Mouse (Mus musculus): Measurements from ENCODE around the gene Kctd20.

Kctd20 gene

DNA sequence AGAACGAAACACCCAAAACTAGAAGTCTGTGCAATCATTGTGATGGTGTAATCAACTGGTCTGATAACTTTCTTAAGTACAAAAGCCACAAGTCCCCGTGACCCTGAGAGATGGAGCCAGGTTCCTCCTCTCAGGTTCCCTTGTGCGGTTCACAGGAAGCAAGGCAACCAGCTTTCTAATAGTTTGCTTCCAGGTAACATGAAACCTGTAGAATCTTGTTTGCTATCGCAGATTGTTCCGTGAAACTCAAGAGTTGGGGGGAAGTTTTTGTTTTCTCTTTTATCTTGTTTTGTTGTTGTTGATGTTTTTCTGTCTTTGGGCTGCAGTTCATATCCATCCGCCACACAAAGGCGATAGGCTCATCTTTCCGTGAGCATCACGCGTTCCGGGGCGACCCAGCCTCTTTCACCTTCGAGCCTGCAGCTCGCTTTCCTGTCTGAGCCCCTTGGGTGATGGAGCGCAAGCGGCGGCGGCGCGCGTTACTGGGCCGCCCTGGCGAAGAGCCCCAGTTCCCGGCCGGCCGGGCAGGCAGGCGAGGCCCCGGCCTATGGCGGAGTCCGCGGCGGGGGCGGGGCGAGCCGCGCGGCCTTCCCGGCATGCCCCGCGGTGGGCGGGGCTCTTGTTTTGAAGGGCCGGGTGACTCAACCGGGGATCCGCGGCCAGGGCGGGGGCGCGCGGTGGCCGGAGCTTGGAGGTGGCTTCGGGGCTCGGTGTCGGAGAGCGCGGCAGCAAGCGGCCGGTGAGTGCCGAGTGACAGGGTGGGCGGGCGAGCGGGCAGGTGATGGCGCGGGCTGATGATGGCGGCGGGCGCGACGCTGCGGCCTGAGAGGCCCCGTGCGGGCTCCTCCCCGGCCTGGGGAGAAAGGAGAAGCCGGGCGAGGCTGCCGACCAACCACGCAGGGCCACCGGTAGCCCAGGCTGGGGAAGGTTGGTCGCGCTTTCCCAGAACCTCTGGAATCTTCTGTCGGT, at the start of gene Kctd20:
Gene Kctd20 (plus strand): TSS at position 120 of the 969 bp plus-strand sequence.
- peak; percentile 94 for DNase-seq

DNA sequence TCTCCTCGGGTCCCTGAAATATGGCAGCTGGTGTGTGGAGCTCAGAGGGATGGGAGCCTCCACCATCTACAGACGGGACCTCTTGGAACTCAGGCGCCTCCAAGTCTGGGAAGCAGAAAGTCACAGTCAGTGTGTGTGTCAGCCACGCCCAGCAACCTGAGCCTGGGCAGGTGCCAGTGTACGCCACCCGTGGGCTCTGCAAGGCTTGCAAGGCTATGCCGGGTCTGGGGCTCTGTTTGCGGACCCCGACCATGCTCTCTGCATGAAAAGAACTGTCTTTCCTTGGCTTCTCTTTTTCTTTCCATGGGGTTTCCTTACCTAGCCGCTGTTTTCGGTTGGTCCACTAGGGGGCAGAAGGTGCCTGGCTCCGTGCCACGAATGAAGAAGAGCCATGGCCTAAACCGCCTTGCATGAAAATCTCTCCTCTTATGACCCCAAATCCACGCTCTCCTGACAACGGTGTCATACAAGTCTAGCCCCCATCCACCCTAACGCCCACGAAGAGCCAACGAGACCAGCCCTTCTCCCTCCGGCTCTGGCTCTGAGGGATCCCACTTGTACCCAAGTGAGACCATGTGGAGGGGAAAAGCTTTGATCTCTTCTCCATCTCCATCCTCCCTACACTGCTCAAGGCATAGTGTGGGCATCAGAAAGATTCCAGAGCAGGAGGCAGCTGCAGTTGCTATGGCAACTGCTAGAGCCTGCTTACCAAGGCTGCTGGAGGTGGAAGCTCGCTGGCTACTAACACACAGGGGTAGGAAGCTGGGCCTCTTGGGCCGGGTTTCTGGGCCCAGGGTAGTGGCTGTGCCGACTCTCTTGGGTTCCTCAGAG, 47.0 kb upstream of the Kctd20 start:
- DNase-seq = peak; percentile 67

DNA sequence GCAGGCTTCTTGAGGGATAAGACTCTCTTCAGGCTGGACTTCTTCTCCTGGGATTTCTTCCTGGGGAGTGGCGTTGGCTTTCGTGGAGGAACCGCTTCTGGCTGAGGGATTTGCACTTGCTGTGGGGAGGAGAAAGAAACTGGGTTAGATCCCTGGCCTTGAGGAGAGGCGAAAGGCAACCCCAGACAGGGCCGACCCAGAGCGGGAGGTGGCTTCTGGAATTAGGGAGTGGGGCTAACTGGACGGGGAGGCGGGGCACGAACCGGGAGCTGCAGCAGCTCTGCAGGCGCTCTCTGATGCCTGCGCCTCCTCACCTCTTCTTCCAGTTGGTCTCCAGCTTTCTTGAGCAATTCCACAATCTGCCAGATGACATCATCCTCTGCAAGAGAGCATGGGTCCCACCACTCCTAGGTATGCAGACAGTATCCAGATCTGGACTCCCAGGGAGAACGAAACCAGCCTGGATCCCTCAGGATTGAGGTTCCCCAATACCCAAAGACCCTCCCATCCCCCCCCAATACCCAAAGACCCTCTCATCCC, 46.3 kb upstream of the Kctd20 start:
- DNase-seq = no peak

DNA sequence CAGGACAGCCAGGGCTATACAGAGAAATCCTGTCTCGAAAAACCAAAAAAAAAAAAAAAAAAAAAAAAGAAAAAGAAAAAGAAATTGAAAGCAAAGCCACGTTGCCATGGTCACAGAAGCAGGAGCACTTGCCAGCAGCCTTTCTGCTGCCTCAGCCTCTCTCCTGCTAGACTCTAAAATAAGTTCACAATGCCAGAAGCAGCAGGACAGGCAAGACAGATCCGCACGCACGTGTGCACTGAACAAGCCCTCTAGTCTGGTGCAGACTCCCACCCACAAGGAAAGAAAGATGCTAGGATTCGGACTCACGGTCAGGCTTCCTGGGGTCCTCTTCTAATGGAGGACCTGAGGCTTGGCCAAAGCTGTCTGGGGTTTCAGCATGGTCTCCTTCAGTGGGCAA, 43.8 kb upstream of the Kctd20 start:
- no peak for DNase-seq

DNA sequence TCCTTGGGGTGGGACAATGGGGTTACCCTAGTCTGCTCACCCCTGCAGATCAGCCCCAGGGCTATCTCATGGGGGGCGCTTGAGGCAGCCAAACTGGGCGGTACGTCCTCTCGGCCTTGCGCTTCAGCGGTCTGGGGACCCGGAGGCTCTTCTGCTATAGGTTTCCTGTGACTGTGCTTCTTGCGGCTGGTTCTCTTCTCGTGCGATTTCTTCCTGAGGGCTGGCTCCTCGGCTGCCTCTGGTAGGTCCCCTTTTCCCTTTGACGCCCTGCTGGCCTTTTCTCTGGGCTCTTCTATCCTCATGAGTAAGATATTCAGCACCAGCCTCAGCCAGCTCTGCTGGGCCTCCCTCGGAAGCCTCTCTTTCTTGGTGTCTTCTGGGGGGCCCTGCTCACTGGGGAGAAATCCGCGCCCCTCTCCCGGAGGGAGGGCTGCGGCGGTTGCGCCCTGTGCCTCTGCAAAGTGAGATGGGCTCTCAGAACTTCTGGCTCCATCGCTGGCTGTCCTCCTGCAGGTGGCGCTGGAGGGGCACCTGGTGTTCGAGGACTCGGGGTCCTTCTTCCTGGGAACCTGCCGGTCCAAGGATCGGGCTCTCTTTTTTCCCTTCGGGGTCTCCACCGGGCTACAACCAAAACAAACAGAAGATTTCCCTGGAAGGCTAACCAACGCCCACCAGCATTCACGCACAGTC, 42.4 kb upstream of the Kctd20 start:
- peak; percentile 70 for DNase-seq

DNA sequence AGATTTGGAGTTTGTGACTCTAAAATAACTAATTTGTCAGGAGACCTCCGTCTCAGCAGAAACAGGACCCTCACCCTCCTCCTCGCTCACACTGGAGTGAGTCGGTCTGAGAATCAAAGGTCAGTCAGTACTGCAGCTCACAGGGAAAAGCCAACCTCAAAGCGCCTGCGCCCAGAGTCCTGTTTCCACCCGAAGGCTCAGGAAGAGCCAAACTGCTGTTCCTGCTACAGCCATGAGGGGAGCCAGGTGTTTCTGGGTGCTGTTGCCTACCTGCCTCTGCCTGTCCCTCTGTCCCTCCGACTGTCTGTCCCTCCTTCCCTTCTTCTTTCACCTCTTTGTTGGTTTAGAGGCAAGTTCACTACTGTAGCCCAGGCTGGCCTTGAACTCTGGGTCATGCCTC, 41.6 kb upstream of the Kctd20 start:
- DNase-seq = peak; percentile 70

DNA sequence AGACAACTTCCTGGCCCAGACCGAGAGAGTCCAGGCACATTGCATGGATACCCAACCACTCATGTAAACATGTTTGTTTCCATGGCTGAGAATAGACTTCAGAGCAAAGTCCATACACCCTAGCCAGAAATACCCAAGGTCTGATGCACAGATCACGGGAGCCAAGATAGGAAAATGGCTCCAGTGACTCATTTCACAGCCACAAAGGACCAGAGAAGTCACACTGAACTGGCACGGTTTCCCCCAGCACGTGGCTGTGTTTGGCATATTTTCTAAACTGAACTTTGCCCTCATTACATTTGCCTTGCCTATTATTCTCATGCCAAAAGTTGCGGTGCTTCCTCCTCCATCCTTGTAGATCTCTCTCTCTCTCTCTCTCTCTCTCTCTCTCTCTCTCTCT, 38.5 kb upstream of the Kctd20 start:
- peak; percentile 91 for DNase-seq

DNA sequence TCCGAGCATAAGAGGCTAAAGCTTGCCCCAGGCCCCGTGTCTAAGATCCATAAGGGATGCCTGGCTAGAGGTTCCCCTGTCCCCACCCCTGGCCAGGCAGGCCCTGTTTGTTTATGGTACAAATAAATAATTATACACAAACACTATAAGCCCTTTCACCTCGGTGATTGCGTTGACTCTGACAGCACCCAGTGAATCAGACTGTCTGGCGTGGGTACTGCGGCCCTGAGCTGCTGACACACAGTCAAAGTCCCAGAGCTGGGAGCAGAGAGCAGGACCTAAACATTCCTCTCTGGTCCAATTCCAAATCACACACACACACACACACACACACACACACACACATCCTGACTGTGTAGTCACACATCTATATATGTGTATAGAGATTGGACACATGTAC, 37.8 kb upstream of the Kctd20 start:
- no peak for DNase-seq

DNA sequence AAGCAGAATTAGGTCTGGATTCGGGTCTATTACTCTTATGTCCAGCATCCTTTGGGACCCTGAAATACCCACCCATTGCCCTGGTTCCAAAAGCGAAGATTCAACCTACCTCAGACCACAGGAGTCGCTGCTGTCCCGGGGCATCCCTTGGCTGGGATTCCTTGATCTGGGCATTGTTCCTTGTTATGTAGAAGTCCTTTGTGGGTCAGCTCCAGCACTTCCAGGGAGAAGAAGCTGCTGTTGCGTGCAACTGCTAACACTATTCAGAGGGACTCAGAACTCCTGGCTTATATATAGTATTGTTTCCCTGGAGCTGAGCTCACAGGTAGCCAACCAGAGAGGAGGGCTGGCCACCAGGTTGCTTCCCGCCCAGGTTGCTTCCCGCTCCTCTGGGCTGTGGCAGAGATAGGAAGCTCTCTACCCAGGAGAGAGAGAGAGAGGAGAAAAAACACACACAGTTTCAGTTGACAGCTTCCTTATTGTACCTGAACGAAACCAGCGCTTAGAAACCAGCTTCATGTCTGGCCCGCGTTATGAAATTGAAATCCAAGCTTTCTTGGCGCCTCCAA, 36.6 kb upstream of the Kctd20 start, which contains the start of gene 4930539E08Rik:
Gene 4930539E08Rik (minus strand): TSS at position 265 of the 569 bp plus-strand sequence.
- no peak for DNase-seq

DNA sequence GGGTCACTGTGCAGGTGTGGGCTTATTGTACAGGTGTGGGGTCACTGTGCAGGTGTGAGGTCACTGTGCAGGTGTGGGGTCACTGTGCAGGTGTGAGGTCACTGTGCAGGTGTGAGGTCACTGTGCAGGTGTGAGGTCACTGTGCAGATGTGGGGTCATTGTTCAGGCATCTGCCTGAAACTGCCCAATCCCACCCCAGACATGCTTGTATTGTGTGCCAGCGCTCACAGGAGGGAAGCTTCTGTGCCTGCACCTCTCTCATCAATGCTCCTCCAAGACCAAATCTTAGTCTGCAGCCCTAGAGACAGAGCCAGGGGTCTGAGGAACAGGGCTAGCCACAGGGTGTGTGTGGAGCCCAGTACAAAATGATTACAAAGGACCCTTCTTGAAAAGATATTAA, 35.2 kb upstream of the Kctd20 start:
- DNase-seq = no peak

DNA sequence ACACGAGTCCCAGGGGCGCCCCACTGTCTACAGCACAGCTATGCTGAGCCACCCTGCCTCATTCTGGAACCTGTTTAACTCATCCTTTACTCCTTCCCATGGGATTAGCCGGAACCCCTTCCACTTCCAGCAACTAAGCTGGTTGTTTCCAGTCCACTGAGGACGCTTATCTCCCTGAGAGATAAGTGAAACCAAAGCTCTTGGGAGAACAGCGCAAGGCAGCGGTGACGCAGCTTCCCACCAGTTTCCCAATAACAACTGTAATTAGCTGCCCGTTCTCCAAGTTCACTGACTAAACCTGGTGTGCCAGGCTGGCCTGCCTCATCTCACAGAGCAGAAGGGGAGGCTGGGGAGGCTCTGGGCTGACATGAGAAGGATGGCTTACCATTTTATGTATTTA, 30.7 kb upstream of the Kctd20 start:
- no peak for DNase-seq

DNA sequence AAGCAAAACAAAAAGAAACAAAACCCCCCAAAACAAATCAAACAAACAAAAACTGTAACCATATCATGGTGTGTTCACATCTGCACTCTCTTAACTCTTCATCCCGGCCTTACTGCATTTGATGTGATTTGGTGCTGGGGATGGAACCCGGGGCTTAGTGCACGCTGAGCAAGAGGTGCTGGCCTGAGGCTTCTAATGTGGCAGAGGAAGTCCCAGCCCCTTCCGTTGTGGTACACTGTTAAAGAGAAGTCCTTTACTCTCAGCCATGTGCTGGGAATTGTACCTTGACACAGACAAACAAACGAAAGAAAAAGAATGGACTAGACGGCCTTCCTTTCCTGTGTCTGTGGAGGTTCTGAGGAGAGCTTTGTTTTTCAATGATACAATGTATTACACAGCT, 29.7 kb upstream of the Kctd20 start:
- no peak for DNase-seq

DNA sequence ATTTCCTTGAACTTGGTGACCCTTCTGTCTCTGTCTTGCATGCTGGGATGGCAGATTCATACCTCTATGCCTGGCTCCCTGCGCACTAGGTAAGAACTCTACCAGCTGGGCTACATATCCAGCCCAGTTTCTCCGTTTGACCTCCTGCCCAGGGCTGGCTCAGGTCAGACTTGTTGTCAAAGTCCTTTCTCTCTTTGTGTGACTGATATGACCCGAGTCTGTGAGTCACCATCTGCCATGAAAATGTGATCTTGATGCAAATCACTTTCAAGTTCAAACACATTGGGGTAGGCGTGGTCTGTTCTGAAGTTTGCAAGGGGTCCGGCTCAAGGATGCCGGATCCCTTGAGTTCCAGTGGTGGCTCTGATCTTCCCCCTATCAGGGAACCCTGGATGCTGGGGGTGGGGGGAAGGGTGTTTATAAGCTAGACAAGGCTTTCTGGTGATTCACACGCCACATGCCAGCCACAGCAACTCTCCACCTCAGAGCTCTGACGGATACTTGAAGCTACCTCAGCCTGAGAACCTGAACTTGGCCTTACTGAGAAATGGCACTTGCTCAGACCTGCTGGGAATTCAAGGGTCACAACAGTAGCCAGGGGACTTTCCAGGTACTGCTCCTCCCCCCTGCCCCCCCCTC, 26.7 kb upstream of the Kctd20 start:
- DNase-seq = no peak

DNA sequence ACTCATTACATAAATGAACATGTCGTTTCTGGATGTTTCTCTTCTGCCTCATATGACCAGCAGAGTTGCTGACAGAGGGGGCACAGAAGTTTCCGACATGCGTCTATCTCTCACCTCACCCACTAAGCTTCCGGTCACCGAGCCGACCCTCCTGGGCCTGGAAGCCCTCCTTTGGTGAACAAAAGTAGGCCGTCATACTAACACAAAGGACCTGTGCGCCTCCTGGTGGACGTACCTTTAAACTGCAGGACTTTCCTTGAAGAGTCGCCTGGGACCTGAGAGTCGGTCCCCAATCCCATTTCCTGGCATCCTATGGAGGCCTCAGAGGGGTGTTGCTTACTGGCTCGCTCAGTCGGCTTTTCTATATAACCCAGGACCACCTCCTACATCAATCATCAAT, 25.4 kb upstream of the Kctd20 start:
- peak; percentile 85 for DNase-seq

DNA sequence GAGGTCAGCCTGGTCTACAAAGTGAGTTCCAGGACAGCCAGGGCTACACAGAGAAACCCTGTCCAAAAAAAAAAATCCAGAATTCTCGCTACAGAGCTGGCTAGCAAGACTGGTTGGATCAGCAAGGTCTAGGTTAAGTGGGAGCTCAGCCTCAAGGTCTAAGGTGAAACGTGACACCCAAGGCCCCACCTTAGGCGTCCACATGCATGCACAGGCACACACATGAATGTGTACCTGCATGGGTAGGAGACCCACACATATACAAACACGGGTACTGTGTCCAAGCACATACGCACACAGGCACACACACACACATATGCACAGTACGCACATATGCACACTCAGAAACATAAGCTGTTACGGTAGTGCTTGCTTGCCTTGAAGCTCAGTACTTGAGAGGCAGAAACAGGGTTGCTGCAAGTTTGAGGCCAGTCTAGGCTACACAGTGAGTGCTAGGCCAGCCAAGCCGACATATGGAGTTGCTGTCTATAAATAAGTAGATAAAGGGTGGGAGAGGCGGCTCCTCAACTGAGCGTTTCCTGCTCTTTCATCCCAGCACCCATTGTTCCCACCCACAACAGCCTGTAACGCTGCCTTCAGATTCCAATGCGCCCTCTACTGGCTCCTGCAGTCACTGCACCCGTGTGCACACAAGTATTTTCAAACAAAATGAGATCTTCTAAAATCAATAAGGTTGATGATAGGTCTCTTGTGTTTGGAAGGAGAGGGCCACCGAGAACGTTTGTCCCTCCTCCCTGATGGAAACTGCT, 24.7 kb upstream of the Kctd20 start:
- DNase-seq = peak; percentile 61

DNA sequence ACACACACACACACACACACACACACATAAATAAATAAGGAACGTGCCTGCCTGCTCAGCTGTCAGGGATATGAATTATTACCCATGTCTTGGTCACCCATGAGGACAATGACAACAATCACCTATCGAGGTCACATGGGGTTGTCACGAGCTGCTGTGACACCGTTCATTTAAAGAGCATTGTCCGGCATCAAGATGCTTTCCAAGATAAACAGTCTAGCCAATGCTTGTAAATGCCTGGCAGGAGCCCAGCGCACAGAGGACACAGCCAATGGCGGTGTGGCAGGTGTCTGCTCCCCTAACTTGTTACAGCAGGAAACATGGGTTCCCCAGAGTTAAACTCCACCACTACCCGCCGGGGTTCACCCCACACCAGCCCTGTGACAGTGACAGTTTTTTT, 23.7 kb upstream of the Kctd20 start:
- DNase-seq = no peak

DNA sequence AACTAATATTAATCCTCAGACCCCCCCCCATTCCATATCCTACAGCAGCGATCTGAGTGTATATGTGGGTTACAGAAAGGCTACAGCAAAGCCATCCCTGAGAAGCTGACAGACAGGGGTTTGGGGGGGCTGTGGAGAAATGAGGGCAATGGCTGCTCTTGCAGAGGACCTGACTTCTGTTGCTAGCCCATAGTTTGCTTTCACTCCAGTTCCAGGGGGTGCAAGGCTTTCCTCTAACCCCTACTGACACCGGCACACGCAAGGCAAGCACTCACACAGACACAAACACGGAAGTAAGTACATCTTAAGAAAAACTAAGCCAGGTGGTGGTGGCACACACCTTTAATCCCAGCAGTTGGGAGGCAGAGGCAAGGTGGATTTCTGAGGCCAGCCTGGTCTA, 22.4 kb upstream of the Kctd20 start:
- no peak for DNase-seq

DNA sequence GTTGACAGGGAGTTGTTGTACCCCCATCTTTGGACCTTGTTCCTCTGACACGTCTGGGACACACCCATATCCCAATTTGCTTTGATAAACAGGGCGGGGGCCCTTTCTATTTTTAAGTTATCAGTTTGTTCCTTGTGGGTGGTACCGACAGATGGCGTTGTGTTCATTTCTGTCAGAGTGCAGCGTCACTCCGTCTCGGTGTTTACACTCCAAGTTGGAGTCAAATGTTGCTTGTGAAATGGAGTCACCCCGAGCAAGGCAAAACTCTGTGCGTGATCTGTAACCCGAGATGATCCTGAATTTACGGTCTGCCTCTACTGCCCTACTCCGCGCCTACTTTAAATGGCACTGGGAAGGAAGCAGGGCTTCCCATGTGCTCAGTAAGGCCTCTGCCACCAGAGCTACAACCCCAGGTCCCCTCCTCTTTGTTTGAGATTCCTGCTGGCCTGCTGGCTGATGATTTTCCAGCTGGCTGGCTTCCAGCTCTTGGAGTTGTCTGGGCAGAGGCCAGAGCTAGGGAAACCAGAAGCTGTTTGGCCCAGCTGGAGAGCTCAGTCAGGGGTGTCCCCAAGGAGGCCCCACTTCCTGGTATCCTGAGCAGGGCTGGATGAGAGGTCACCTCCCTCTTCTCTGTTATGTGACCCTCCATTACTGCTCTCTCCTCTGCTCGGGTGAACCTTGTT, 21.2 kb upstream of the Kctd20 start:
- peak; percentile 95 for DNase-seq

DNA sequence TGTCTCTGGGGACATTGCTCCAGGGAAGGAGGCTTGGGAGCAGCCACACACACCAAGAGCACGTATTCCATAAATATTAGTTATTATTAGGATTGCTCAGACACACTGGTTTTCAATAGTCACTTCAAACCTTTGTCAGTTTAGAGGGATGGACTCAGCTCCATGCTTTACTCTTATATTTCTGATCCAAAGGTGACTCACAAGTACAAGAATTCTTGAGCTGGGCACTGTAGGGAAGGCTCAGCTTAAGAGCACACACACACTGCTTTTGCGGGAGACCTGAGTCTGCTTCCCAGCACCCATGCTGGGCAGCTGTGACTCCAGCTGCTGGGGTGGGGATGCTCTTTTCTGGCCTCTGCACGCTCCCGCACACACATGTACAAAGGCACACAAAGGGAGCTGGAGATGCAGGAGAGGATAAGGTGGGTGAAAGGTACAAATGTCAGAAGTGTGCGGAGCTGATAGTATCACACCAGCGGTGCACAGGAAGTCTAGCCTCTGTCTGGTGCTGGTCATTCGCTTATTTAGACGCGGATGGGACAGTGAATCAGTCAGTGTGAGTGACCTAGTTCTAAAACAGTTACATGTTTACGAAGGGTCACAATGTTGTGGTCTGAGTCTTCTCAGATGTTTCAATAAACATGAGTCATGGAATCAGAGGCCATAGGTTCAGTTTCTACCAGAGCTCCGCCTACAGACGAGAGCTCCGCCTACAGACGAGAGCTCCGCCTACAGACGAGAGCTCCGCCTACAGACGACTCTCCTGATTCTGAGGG, 20.1 kb upstream of the Kctd20 start:
- DNase-seq = peak; percentile 25

DNA sequence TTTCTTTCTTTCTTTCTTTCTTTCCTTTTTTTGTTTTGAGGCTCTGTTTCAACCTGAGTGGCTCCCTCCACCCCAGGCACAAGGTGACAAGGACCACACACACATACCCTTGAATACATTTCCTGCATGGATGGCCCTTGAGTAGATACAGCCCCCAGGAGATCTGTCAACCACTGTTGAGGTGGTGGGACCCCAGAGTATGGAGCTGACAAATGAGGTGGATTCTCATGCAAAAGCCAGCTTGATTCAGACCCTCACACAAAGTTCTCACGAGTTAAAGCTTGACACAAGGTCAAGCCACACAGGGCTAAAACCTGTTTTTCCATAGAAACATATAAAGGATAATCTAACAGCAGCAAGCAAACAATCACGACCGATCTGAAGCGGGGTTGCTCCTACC, 19.5 kb upstream of the Kctd20 start:
- no peak for DNase-seq
